8 mouse cellular contexts compared by ENCODE assay signal in genomic region chr7:16738073-16738696, GRCm38 (mm10). TPM values are rescaled to one million over a fixed set of nuclear protein-coding genes. Genes with fewer than 3 reads are reported as not detected.
DNase-seq lines count a peak whose midpoint lies in the region; ATAC-seq lines count a peak whose summit lies in the region.

Ap2s1 (plus strand) TSS chr7:16738410.

- peak; percentile 97 for DNase-seq in adipocyte (ENCODE audit: low spot score)
- DNase-seq in embryo, embryonic 10 days (ENCODE audit: low spot score): peak; percentile 99
- DNase-seq in gastrocnemius, postnatal 10 days: peak; percentile 91
- peak; percentile 96 for DNase-seq in induced T-regulatory cell, adult 2 months (ENCODE audit: low read depth)
- peak; percentile 98 to 99 for DNase-seq in left cerebral cortex, adult 9 months (ENCODE audit: low spot score in 2 of 2)
- DNase-seq in right cerebral cortex, postnatal 14 days: peak; percentile 95
- DNase-seq in urinary bladder, postnatal 36 days (ENCODE audit: low spot score in 2 of 2): peak; percentile 95 to 96

- peak; percentile 98 for ATAC-seq in megakaryocyte progenitor cell, adult 5-6 weeks (replicated peaks; ENCODE audit: poor library complexity)

RNA-seq across cellular contexts. Expression of gene Ap2s1, which starts in this region (rescaled TPM):
- 10 to 100 TPM; 65.4 to 71.9 TPM for total RNA-seq in gastrocnemius, postnatal 10 days (2021)
- 162 and 164 TPM in 2 replicates for total RNA-seq in megakaryocyte progenitor cell, adult 5-6 weeks (2015)
- 73.9 and 88.7 TPM in 2 replicates for total RNA-seq in megakaryocyte progenitor cell, adult 5-6 weeks (2017)

Comparison
In these comparisons a context has a peak if more than half of its experiments do, and no peak if none do; other contexts are left out.
1. Peak in every context shown above with its lines: DNase-seq and ATAC-seq.